Mouse (Mus musculus): ENCODE measurements at regions not wholly inside any gene's neighbourhood (a gene's known extent, or its start where the extent isn't known, plus 50 kb on each side); places are given as distances from the start of the nearest gene placed in this dataset.

GRCm38 (mm10) chr12:21472951-21473710 is 55.7 kb upstream of the Ywhaq start:
- TF ChIP-seq CTCF (IDR thresholded peaks at IDR 0.05; ENCODE audit: control insufficient read depth, insufficient read depth, insufficient replicate concordance, low read depth, low read length) (no peak), POLR2A (IDR thresholded peaks at IDR 0.05; ENCODE audit: control insufficient read depth, low read depth, low read length) (no peak)

Data from testis, adult 2 months (tissue).